Mouse (Mus musculus) left cerebral cortex, postnatal 36 days (tissue): ENCODE measurements at regions not wholly inside any gene's neighbourhood (a gene's known extent, or its start where the extent isn't known, plus 50 kb on each side); places are given as distances from the start of the nearest gene placed in this dataset.
A peak's percentile ranks its signal among the peaks of the same experiment; 100 is the strongest.

Experiments
- DNase-seq, 2 experiments: peaks; one replicate each; pipeline ENCODE4 v3.0.0; 2021 to 2022; ENCODE audit warnings: low spot score in 2 of 2, mixed read lengths in 1 of 2
- intact Hi-C: fragments of 180-260 bp; cut with DNase I; formaldehyde crosslinking; loops from one replicate; pipeline ENCODE4 v1.15.1; 2025

GRCm38 (mm10) chr5:91198620-91199019 lies 59.2 kb downstream of the Areg start:
- intact Hi-C loops: loop anchor here (10.0 kb wide), 1 partner anchor 224 kb away; no protein-coding TSS in a partner anchor

GRCm38 (mm10) chr5:91200448-91200847 lies 61.0 kb downstream of the Areg start:
- no peak for DNase-seq
- intact Hi-C loops: no loop called here

More at GRCm38 (mm10) chr5:91198620-91199019, 59.2 kb downstream of the Areg start:
- peak; percentile 8 to 10 for DNase-seq

GRCm38 (mm10) chr5:91204225-91205005 lies 65.0 kb downstream of the Areg start:
- no peak for DNase-seq
- intact Hi-C loops: no loop called here

- DNase-seq: no peak
Observed at GRCm38 (mm10) chr5:91205350-91205880, 66.0 kb downstream of the Areg start.

GRCm38 (mm10) chr5:91206569-91207490 lies 67.4 kb downstream of the Areg start:
- intact Hi-C loops: no loop called here

More at GRCm38 (mm10) chr5:91205350-91205880, 66.0 kb downstream of the Areg start:
- intact Hi-C loops: no loop called here

GRCm38 (mm10) chr5:91220174-91220573 lies 80.8 kb downstream of the Areg start:
- no peak for DNase-seq
- intact Hi-C loops: no loop called here

More at GRCm38 (mm10) chr5:91206569-91207490, 67.4 kb downstream of the Areg start:
- no peak for DNase-seq

- intact Hi-C loops: no loop called here
- no peak for DNase-seq
Observed at GRCm38 (mm10) chr5:91241656-91242055, 102.3 kb downstream of the Areg start.

- intact Hi-C loops: no loop called here
- DNase-seq: no peak
Observed at GRCm38 (mm10) chr5:91247444-91247843, 108.0 kb downstream of the Areg start.

GRCm38 (mm10) chr5:91261895-91262294 lies 122.5 kb downstream of the Areg start:
- DNase-seq: no peak
- intact Hi-C loops: no loop called here

- no peak for DNase-seq
- intact Hi-C loops: no loop called here
Observed at GRCm38 (mm10) chr5:91262526-91262925, 123.1 kb downstream of the Areg start.

- intact Hi-C loops: no loop called here
- no peak for DNase-seq
Observed at GRCm38 (mm10) chr5:91270747-91271146, 131.3 kb downstream of the Areg start.

- no peak for DNase-seq
- intact Hi-C loops: no loop called here
Observed at GRCm38 (mm10) chr5:91271416-91271815, 131.4 kb downstream of the Btc start.

GRCm38 (mm10) chr5:91274411-91274810 lies 128.4 kb downstream of the Btc start:
- intact Hi-C loops: no loop called here
- no peak for DNase-seq

- intact Hi-C loops: no loop called here
- no peak for DNase-seq
Observed at GRCm38 (mm10) chr5:91278466-91278865, 124.3 kb downstream of the Btc start.

GRCm38 (mm10) chr5:91279464-91279863 lies 123.3 kb downstream of the Btc start:
- intact Hi-C loops: no loop called here
- DNase-seq: no peak

- intact Hi-C loops: no loop called here
- no peak for DNase-seq
Observed at GRCm38 (mm10) chr5:91282969-91283368, 119.8 kb downstream of the Btc start.

GRCm38 (mm10) chr5:91293073-91293472 lies 109.7 kb downstream of the Btc start:
- intact Hi-C loops: no loop called here

GRCm38 (mm10) chr5:91294957-91295356 lies 107.8 kb downstream of the Btc start:
- intact Hi-C loops: no loop called here
- DNase-seq: no peak

More at GRCm38 (mm10) chr5:91293073-91293472, 109.7 kb downstream of the Btc start:
- DNase-seq: no peak

- intact Hi-C loops: no loop called here
- DNase-seq: peak; percentile 13 to 16
Observed at GRCm38 (mm10) chr5:91297068-91297467, 105.7 kb downstream of the Btc start.

GRCm38 (mm10) chr5:91302114-91302513 lies 100.7 kb downstream of the Btc start:
- intact Hi-C loops: loop anchor here (10.0 kb wide), 1 partner anchor 627 kb away; no protein-coding TSS in a partner anchor

More at GRCm38 (mm10) chr5:91302114-91302513, 100.7 kb downstream of the Btc start:
- no peak for DNase-seq
